Mouse (Mus musculus) thymus, postnatal 36 days (tissue): ENCODE results near the gene Hsd17b10.

Experiments used
- DNase-seq, 2 experiments: peaks; one replicate each; pipeline ENCODE4 v3.0.0; 2022; ENCODE audit warnings: mixed read lengths in 2 of 2

Hsd17b10 gene

GRCm38 (mm10) chrX:152001737-152002710 is at the start of gene Hsd17b10:
Gene Hsd17b10 (plus strand): TSS chrX:152001845.
- DNase-seq, result peak; percentile 78 to 84

DNA sequence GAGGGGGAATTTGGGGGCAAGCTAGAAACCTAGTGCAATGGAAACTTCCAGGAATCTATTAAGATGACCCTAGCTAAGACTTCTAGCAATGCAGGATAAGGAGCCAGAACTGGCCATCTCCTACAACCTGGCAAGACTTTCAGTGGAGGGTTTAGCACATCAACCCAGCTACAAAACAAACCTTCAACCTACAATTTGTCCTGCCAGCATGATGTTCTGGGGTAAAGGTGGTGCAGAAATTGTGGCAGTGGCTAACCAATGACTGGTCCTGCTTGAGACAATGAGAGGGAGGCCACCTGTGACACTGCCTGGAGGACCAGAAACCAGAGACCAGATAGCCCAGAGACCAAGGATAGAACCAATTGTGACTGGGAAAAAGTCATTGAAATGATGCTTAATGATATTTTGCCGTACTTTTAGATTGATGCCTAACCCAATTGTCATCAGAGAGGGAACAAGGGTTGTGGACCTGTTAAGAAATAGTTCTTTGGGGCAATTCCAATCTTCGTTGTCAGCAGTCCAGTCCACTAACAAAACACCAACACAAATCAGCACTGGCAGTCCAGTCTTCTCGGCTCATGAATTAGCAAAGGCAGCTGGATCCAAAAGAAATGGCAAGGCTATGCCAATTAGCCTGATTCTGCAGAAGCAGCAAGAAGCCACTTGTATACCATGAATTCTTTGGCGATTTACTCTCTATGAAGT is 2.5 kb upstream of the Hsd17b10 start:
- DNase-seq, result no peak

DNA sequence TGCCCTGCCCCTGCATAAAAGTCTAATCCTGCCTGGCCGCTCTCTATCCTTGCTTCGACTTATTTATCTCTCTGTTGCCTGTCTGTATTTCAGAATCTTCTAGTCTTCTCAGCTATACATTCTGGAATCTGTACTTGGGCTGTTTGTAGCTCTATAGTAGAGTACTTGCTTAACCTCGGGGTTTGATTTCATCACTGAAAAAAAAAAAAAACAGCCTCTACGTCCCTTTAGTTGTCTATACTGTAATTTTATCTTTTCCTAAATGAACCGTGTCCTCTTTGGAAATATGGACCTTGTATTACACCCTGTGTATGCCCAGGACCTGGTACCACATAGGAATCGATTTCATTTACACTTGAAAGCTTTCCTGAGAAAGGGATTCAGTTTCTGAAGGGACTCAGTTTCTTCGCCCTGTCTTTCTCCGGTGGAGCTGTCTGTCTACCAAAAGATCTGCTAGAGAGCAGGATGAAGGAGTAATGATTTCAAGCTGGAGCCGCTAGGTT is 412 bp upstream of the Hsd17b10 start:
- no peak for DNase-seq

- no peak for DNase-seq
Observed at GRCm38 (mm10) chrX:152002865-152003264, 1.2 kb downstream of the Hsd17b10 start.

GRCm38 (mm10) chrX:152007863-152008262 is 6.2 kb downstream of the Hsd17b10 start:
- no peak for DNase-seq

GRCm38 (mm10) chrX:152015752-152016150 is 14.1 kb downstream of the Hsd17b10 start:
- no peak for DNase-seq

- peak; percentile 81 to 88 for DNase-seq
Observed at GRCm38 (mm10) chrX:152016151-152017145, 14.8 kb downstream of the Hsd17b10 start, which contains the start of the genes Ribc1 and Smc1a. Gene Ribc1 (minus strand): TSS chrX:152016295. Gene Smc1a (plus strand): TSS chrX:152016428.

DNA sequence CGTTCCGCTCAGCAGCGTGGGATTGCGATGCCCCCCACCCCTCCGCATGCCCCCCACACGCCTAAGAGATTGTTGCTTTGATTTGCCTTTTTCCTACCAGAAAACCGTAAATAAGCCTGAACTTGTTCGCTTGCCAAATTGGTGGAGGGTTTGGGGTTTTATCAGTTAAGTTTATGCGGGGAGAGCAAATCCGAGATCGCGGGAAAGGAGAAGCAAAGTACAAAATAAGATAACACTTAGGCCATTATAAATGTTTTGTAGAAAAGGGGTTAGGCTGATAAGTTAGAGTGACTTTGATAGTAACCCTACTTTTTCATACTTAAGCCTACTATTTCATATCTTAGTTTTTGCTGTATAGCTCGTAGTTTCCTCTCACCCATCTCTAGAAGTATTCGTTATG is 15.5 kb downstream of the Hsd17b10 start:
- no peak for DNase-seq

GRCm38 (mm10) chrX:152019294-152019693 is 17.6 kb downstream of the Hsd17b10 start:
- no peak for DNase-seq

DNA sequence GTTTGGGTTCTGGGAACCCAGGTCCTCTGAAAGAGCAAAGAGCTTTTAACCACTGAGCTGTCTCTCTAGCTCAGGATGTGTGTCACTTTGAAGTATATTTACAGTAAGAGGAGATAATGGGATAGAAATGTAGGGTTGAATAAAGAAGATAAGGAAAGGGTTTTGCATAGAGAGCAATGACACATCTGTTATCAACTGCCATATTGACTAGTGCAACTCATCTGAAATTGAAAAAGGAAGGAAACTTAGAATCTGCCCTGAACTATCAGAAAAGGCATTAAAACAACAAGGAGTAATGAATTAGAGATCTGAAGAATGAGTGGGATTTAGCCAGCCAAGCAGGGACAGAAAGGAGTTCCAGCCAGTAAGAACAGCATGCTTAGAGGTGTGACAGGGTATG is 38.2 kb downstream of the Hsd17b10 start:
- no peak for DNase-seq

DNA sequence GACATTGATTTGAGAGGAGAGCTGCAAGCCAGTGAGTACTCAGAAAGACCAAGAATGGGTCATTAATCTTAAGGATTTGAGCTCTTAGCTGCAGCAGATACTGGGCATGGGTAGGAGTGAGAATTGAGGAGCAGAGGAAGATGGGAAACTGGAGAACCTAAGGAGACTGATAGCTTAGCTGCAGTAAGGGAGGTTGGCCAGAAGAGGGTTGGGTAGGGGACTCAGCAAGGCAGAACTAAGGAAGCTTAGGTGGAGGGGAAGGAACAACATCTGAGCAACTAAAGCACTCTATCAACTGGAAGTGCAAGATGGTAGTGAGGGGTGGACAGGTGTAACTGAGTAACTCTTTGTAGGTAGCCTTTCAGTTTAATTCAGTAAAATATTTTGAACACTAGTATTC is 45.6 kb downstream of the Hsd17b10 start:
- no peak for DNase-seq

DNA sequence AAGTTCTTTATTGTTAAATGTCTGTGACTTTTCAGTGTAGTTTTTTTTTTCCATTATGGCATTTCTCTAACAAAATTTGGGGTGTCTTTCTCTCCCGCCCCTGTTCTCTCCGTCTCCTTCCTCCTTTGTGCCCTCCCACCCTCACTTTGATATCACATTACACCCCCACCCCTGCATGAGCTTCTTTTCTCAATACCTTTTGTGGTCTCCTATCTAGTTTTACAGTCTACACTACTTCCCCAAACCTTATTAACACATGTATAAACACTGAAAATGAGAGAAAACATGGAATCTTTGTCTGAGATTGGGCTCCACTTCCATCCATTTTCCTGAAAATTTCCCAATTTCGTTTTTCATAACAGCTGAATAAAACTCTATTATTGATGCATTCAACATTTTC is 50.9 kb downstream of the Hsd17b10 start:
- DNase-seq, result no peak
